Mouse (Mus musculus) ES-E14 (cell line): ENCODE measurements around the gene Gm12185.

Experiments used
- CHD2 ChIP-seq: IDR thresholded peaks from 2 replicates; pipeline ENCODE4 v1.6.1; 2014; ENCODE audit warnings: mild to moderate bottlenecking, low read depth, low read length, inconsistent platforms
- HCFC1 ChIP-seq: IDR thresholded peaks from 2 replicates; pipeline ENCODE4 v1.6.1; 2012; ENCODE audit warnings: low read length, inconsistent platforms, borderline replicate concordance; ENCODE audit not compliant: insufficient read depth
- MAFK ChIP-seq: IDR thresholded peaks from 2 replicates; pipeline ENCODE4 v1.6.1; 2014; ENCODE audit warnings: mild to moderate bottlenecking, low read depth, low read length, inconsistent platforms; ENCODE audit not compliant: insufficient read depth
- ZC3H11A ChIP-seq: IDR thresholded peaks from 2 replicates; pipeline ENCODE4 v1.6.1; 2012; ENCODE audit warnings: low read depth, mild to moderate bottlenecking, inconsistent platforms, low read length, borderline replicate concordance
- ZNF384 ChIP-seq: IDR thresholded peaks from 2 replicates; pipeline ENCODE4 v1.6.1; 2012; ENCODE audit warnings: low read depth, low read length, inconsistent platforms

DNA sequence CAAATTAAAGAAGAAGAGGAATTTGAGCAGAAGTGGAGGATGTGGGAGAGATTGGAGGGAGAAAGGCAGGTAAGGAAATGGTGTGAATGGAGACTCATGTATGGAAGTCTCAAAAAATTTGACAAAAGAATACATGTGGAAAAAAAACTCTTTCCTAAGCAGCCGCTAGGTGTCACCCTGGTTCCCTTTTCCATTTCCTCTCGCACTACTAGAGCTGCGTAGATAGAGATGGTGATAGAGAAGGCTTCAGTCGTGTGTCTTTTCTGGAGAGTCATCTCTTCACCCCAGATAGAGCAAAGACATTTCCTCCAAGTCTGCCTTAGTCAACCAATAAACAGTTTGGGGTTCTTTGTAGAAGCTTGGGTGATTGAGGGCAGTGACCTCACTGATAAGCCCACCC, 117.6 kb downstream of the Gm12185 start:
- TF ChIP-seq ZNF384, result peak; percentile 52; the same call in 1 of the 2 replicates
- TF ChIP-seq HCFC1, result no peak
- TF ChIP-seq MAFK, result no peak
- TF ChIP-seq ZC3H11A, result peak; percentile 87; the same call in 1 of the 2 replicates
- TF ChIP-seq CHD2, result no peak
